Mouse (Mus musculus) myocyte (in vitro differentiated cells): Measurements from ENCODE around the gene Mipep.

Source experiments
- CEBPB ChIP-seq: IDR thresholded peaks from 2 replicates; pipeline ENCODE4 v1.6.1; 2011; ENCODE audit warnings: mild to moderate bottlenecking, moderate library complexity; ENCODE audit not compliant: poor library complexity, insufficient read depth, severe bottlenecking
- E2F4 ChIP-seq: IDR thresholded peaks from one replicate; pipeline ENCODE4 v1.6.1; 2011; ENCODE audit warnings: mild to moderate bottlenecking, control low read depth, moderate library complexity; ENCODE audit not compliant: insufficient read depth
- MAX ChIP-seq: IDR thresholded peaks from one replicate; pipeline ENCODE4 v1.6.1; 2011; ENCODE audit warnings: low read depth, mild to moderate bottlenecking, control low read depth
- MYOD1 ChIP-seq, 3 experiments: IDR thresholded peaks; one replicate each; pipeline ENCODE4 v1.6.1; 2011; ENCODE audit warnings: control low read depth in 2 of 3, low read depth in 2 of 3, mild to moderate bottlenecking in 2 of 3, moderate library complexity in 1 of 3; ENCODE audit not compliant: insufficient read length in 2 of 3, control insufficient read depth in 1 of 3
- POLR2A ChIP-seq: IDR thresholded peaks from one replicate; pipeline ENCODE4 v1.6.1; 2011; ENCODE audit warnings: low read depth, mild to moderate bottlenecking, control low read depth, moderate library complexity; ENCODE audit not compliant: insufficient read length
- POLR2AphosphoS2 ChIP-seq: IDR thresholded peaks from one replicate; pipeline ENCODE4 v1.6.1; 2011; ENCODE audit warnings: low read depth, control low read depth; ENCODE audit not compliant: insufficient read length
- SRF ChIP-seq: IDR thresholded peaks from one replicate; pipeline ENCODE4 v1.6.1; 2011; ENCODE audit warnings: low read depth; ENCODE audit not compliant: control insufficient read depth, insufficient read length
- TCF12 ChIP-seq: IDR thresholded peaks from one replicate; pipeline ENCODE4 v1.6.1; 2011; ENCODE audit warnings: mild to moderate bottlenecking, control low read depth; ENCODE audit not compliant: poor library complexity, insufficient read depth, severe bottlenecking
- USF1 ChIP-seq: IDR thresholded peaks from one replicate; pipeline ENCODE4 v1.6.1; 2011; ENCODE audit warnings: low read depth, mild to moderate bottlenecking, control low read depth, moderate library complexity

DNA sequence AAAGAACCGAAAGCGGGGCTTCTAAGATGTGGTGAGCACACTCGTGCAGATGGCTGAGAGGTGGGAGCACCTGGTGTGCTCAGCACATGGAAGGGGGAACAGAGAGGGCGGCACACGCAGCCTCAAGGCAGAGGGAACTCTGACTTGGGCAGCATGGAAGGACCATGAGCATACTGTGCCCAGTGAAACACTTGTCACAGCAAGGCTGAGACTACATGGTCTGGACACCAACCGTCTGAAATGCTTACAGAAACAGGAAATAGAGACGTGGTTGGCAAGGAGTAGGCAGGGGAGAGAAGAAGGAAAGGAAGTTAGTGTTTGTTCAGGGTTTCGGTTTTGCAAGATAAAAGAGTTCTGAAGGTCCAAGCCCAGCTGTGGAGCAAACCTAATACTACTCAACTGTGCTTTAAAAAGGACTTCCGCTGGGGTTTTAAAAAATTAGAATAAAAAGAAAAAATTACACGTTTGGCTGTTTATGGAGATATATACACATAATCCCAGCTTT is 45.9 kb upstream of the Mipep start:
- TF ChIP-seq POLR2A (no peak), CEBPB (no peak), E2F4 (no peak), MYOD1 (IDR thresholded peaks at IDR 0.05; ENCODE audit: control insufficient read depth in 1 of 3, insufficient read length in 2 of 3, low read depth in 2 of 3) (no peak), MAX (no peak), POLR2AphosphoS2 (no peak), USF1 (no peak), SRF (no peak), TCF12 (no peak)
